ENCODE assay signal across 9 mouse cellular contexts in the genomic region with DNA sequence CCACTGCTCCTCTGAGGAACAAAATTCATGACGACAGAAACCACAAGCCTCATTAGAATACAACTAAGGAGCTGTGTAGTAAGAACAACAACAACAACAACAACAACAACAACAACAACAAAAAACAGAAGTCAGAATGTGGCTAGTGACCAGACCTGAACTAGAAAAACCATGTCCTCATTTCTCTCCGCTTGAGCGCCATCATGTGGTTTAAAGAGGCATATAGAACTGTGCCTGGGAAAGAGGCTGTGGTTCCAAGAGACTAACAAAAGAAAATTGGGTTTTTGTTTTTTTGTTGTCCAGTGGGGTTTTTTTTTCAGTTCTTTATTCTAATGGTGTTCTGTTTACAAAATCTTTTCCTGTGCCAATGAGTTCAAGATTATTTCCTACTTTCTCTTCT. TPM values are rescaled to one million over a fixed set of nuclear protein-coding genes. Genes with fewer than 3 reads are reported as not detected.
DNase-seq lines count a peak whose midpoint lies in the region; ATAC-seq and TF ChIP-seq lines count a peak whose summit lies in the region.
"Had no signal": no experiment of that assay in that cellular context is flagged by ENCODE, and none has a peak within 500 bp of the region (broad histone marks: within the 10 kb centered on the region; RNA-seq: fewer than 3 reads in every experiment).

No protein-coding gene starts in this region.

- no peak for ATAC-seq in lung, embryonic 14.5 days (ENCODE audit: insufficient read depth)
- ATAC-seq in common myeloid progenitor, adult 5-6 weeks (replicated peaks; ENCODE audit: low read depth, poor library complexity, severe bottlenecking), result peak; percentile 52; the same call in 1 of the 2 replicates
- ATAC-seq in megakaryocyte, adult 5-6 weeks (ENCODE audit: poor library complexity, severe bottlenecking), result 0 out of 2 replicates have a peak, but pooled peaks have one; percentile 30

- no peaks in the 10 kb centered on the region for H3K27me3 ChIP-seq in lung, embryonic 14.5 days (ENCODE audit: insufficient read depth, low read length)

- H3K36me3 ChIP-seq in lung, embryonic 14.5 days (ENCODE audit: insufficient read depth), result no peaks in the 10 kb centered on the region

- peak; percentile 9 for DNase-seq in gastrocnemius, postnatal 10 days
- DNase-seq in gastrocnemius, adult 8-10 months (ENCODE audit: low spot score in 2 of 2), result no peak
- DNase-seq in lung, embryonic 14.5 days, result peak; percentile 9
- no peak for DNase-seq in lung, postnatal 25 days (ENCODE audit: low spot score)
- no peak for DNase-seq in right cerebral cortex, postnatal 4 days
- no peak for DNase-seq in ovary, postnatal 14 days (ENCODE audit: low spot score)

- H3K9ac ChIP-seq in lung, embryonic 14.5 days, result no peak overlapping the region

- peak; percentile 35 for TF ChIP-seq CTCF in lung, embryonic 14.5 days (IDR thresholded peaks at IDR 0.05; ENCODE audit: low read depth)

- H3K4me1 ChIP-seq in lung, embryonic 14.5 days (ENCODE audit: insufficient read depth), result no peaks in the 10 kb centered on the region

- no peaks in the 10 kb centered on the region for H3K9me3 ChIP-seq in lung, embryonic 14.5 days (ENCODE audit: low read depth, low read length)

- H3K27ac ChIP-seq in lung, embryonic 14.5 days (ENCODE audit: low read depth), result no peak overlapping the region

- no peak overlapping the region for H3K4me3 ChIP-seq in lung, embryonic 14.5 days (ENCODE audit: low read depth, low read length)
- H3K4me3 ChIP-seq: myocyte had no signal

- no peak overlapping the region for H3K4me2 ChIP-seq in lung, embryonic 14.5 days

- WGBS in lung, embryonic 14.5 days, result 18% methylated on average over 3 of the region's 3 CpGs

RNA-seq across cellular contexts. Expression of gene Phka1, which starts 16.7 kb away (rescaled TPM):
- total RNA-seq in gastrocnemius, postnatal 10 days (2021), result 10 to 100 TPM; 58.1 to 85.2 TPM
- total RNA-seq in gastrocnemius, adult 8-10 months (2022), result 100 to 1,000 TPM; 533 to 733 (median 615) TPM
- 11.8 and 12.0 TPM in 2 replicates for polyA plus RNA-seq in lung, embryonic 14.5 days (2014; fragmentation: Nextera tagmentation; extraction: Ambion mirVana)
- total RNA-seq in common myeloid progenitor, adult 5-6 weeks (2017), result 3.1 and 3.3 TPM in 2 replicates
- total RNA-seq in megakaryocyte, adult 5-6 weeks (2015), result 1.7 and 3.0 TPM in 2 replicates
- total RNA-seq in megakaryocyte, adult 5-6 weeks (2017), result 2.9 and 3.5 TPM in 2 replicates

RNA-seq across cellular contexts. Expression of gene Gm3880, which starts 26.1 kb away (rescaled TPM):
- not detected for total RNA-seq in gastrocnemius, postnatal 10 days (2021)
- not detected for total RNA-seq in gastrocnemius, adult 8-10 months (2022)
- not detected in 2 replicates for polyA plus RNA-seq in lung, embryonic 14.5 days (2014; fragmentation: Nextera tagmentation; extraction: Ambion mirVana)
- total RNA-seq in common myeloid progenitor, adult 5-6 weeks (2017), result not detected in 2 replicates
- total RNA-seq in megakaryocyte, adult 5-6 weeks (2015), result not detected in 2 replicates
- total RNA-seq in megakaryocyte, adult 5-6 weeks (2017), result not detected in 2 replicates
- polyA plus RNA-seq: myocyte had no signal

RNA-seq across cellular contexts. Expression of gene Gm9112, which starts 46.7 kb away (rescaled TPM):
- total RNA-seq in gastrocnemius, postnatal 10 days (2021), result not detected
- total RNA-seq in gastrocnemius, adult 8-10 months (2022), result not detected
- not detected in 2 replicates for polyA plus RNA-seq in lung, embryonic 14.5 days (2014; fragmentation: Nextera tagmentation; extraction: Ambion mirVana)
- not detected in 2 replicates for total RNA-seq in common myeloid progenitor, adult 5-6 weeks (2017)
- not detected in 2 replicates for total RNA-seq in megakaryocyte, adult 5-6 weeks (2015)
- total RNA-seq in megakaryocyte, adult 5-6 weeks (2017), result not detected in 2 replicates
- polyA plus RNA-seq: myocyte had no signal

RNA-seq across cellular contexts. Expression of gene Dmrtc1b, which starts 47.0 kb away (rescaled TPM):
- total RNA-seq in gastrocnemius, postnatal 10 days (2021), result not detected
- not detected for total RNA-seq in gastrocnemius, adult 8-10 months (2022)
- not detected in 2 replicates for polyA plus RNA-seq in lung, embryonic 14.5 days (2014; fragmentation: Nextera tagmentation; extraction: Ambion mirVana)
- total RNA-seq in common myeloid progenitor, adult 5-6 weeks (2017), result not detected in 2 replicates
- total RNA-seq in megakaryocyte, adult 5-6 weeks (2015), result not detected in 2 replicates
- total RNA-seq in megakaryocyte, adult 5-6 weeks (2017), result not detected in 2 replicates
- polyA plus RNA-seq: myocyte had no signal

Comparison
In these comparisons a context has a peak if more than half of its experiments do, and no peak if none do; other contexts are left out.
1. DNase-seq: peak in gastrocnemius, postnatal 10 days (single experiment) and lung, embryonic 14.5 days (single experiment); none in gastrocnemius, adult 8-10 months (0 of 2), lung, postnatal 25 days (single experiment), right cerebral cortex, postnatal 4 days (single experiment) and ovary, postnatal 14 days (single experiment).
2. RNA of gene Phka1, which starts 16.7 kb away (total RNA-seq): 533 to 733 TPM in gastrocnemius, adult 8-10 months and 58.1 to 85.2 TPM in gastrocnemius, postnatal 10 days; 1.7 to 3.5 TPM in megakaryocyte, adult 5-6 weeks and 3.1 to 3.3 TPM in common myeloid progenitor, adult 5-6 weeks; every median in the first group is over 10 times any median in the second.